Mouse (Mus musculus) embryonic facial prominence, embryonic 10.5 days (tissue): Measurements from ENCODE around the gene Bcl11b. TPM values are rescaled to one million over a fixed set of nuclear protein-coding genes. Genes with fewer than 3 reads are reported as not detected.
A peak's percentile ranks its signal among the peaks of the same experiment; 100 is the strongest.

Source experiments
- DNase-seq: peaks from one replicate; pipeline ENCODE4 v3.0.0-alpha.2; 2017; ENCODE audit warnings: low spot score
- H3K27ac ChIP-seq: fragments of 300-500 bp; sonication (generic); replicated peaks from 2 replicates; pipeline ENCODE4 v1.5.1; 2016; ENCODE audit warnings: mild to moderate bottlenecking
- H3K27me3 ChIP-seq: fragments of 300-500 bp; sonication (generic); replicated peaks from 2 replicates; pipeline ENCODE4 v1.6.1; 2016; ENCODE audit warnings: low read depth, mild to moderate bottlenecking; ENCODE audit not compliant: poor library complexity, severe bottlenecking
- H3K36me3 ChIP-seq: fragments of 300-500 bp; sonication (generic); replicated peaks from 2 replicates; pipeline ENCODE4 v1.6.1; 2016; ENCODE audit warnings: mild to moderate bottlenecking, moderate library complexity
- H3K4me1 ChIP-seq: fragments of 300-500 bp; sonication (generic); 2 replicates; pipeline ENCODE4 v1.6.1; 2016
- H3K4me3 ChIP-seq: fragments of 300-500 bp; sonication (generic); 2 replicates; pipeline ENCODE4 v1.5.1; 2016; ENCODE audit warnings: mild to moderate bottlenecking, moderate library complexity
- H3K9me3 ChIP-seq: fragments of 300-500 bp; sonication (generic); 2 replicates; pipeline ENCODE4 v1.6.1; 2016; ENCODE audit warnings: mild to moderate bottlenecking
- WGBS: fragments of 180-500 bp; shearing (Covaris S2); methylation state at CpG from one replicate; pipeline ENCODE4 v1.1.7; 2016; 5-methylcytosine and 5-hydroxymethylcytosine counted together
- polyA plus RNA-seq: library from polyadenylated mRNA; unstranded; fragments of >200 nt; fragmentation: Nextera tagmentation; extraction: Ambion mirVana; gene quantifications from 2 replicates; pipeline ENCODE4 v1.2.1, GENCODE M21; 2016

Gene Bcl11b
- polyA plus RNA-seq, 1 experiment from 2014 or later, result 10.4 TPM

GRCm38 (mm10) chr12:107939177-107939576 is 64.2 kb downstream of the Bcl11b start:
- no peaks in the 10 kb centered on the region for H3K27me3 ChIP-seq

DNA sequence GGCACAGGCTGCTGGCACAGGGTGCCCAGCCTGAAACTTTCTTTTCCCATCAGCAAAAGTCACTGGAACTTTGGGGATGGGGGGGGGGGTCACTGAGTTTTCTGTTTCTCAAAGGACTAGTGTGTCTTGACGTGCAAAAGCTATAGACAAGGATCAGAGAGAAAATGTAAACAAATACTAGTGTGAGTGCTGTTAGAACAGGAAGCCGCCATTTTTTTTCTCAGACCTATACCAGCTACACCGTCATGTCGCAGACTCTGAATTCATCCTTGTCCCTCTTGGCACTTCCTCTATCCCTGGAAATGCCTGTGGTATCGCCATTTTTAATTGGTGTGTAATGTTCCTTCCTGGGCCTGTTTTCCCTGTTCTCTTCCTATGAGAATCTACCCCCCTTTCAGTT is 66.4 kb downstream of the Bcl11b start:
- H3K9me3 ChIP-seq, result no peaks in the 10 kb centered on the region
- H3K4me1 ChIP-seq, result peaks cover 61% of the 10 kb centered on the region
- DNase-seq, result no peak
- no peak overlapping the region for H3K27ac ChIP-seq
- H3K4me3 ChIP-seq, result no peak overlapping the region
- no peaks in the 10 kb centered on the region for H3K27me3 ChIP-seq
- WGBS, result 81% methylated on average over 5 of the region's 5 CpGs
- H3K36me3 ChIP-seq, result peaks cover 29% of the 10 kb centered on the region

More at GRCm38 (mm10) chr12:107939177-107939576, 64.2 kb downstream of the Bcl11b start:
- Histone ChIP-seq H3K9me3 (no peaks in the 10 kb centered on the region), H3K36me3 (peaks cover 45% of the 10 kb centered on the region), H3K27ac (no peak overlapping the region), H3K4me1 (peaks cover 47% of the 10 kb centered on the region), H3K4me3 (no peak overlapping the region)
- DNase-seq, result no peak
- WGBS, result 74% methylated on average over 4 of the region's 4 CpGs

DNA sequence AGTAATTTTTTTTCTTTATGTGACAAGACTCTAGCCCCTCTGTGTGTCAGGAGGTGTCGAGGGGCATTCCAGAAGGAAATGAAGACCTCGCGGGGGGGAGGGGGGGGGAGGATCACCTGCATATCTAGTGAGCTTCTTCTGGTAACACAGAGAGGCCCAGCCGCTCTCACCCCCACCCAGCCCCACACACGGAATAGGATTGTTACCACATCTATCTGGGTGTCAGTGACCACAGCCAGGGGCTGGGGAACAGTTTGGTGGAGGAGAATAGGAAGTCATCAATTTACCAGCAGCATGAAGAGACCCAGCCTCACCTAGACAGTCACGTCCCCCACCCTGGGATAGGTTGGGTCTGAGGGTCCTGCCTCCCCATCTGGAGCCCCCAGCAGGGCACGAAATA is 67.0 kb downstream of the Bcl11b start:
- Histone ChIP-seq H3K4me1 (peaks cover 67% of the 10 kb centered on the region), H3K4me3 (no peak overlapping the region), H3K27ac (no peak overlapping the region), H3K9me3 (no peaks in the 10 kb centered on the region), H3K36me3 (peaks cover 23% of the 10 kb centered on the region), H3K27me3 (no peaks in the 10 kb centered on the region)
- 88% methylated on average over 7 of the region's 7 CpGs for whole genome bisulfite sequencing
- DNase-seq, result no peak

DNA sequence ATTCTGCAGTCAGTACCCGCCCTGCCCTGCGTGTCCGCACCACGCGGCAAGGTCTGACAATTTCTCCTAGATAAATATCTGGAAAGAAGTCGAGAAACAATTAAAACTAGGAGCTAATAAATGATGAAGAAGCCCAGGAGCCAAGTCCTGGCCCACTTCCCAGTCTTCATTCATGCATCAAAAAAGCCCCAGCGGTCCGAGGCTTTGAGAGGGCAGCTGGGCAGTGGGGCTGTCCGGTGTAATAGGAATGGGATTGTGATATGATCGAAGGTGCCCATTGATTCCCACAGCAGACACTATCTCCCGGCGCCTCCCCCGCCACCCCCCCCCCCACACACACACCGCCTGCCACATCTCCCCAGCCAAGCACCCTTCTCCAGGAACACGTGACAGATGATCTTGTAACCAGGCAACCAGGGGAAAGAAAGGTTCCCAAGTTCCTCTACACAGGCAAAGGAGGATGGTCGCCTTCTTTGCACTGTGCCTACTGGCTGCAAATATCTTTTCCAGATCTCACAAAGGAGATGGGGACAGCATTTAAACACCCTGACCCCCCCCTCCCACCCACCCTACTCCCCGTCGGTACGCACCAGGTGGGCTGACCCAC is 68.5 kb downstream of the Bcl11b start:
- H3K4me1 ChIP-seq, result peaks cover 82% of the 10 kb centered on the region
- no peak overlapping the region for H3K27ac ChIP-seq

DNA sequence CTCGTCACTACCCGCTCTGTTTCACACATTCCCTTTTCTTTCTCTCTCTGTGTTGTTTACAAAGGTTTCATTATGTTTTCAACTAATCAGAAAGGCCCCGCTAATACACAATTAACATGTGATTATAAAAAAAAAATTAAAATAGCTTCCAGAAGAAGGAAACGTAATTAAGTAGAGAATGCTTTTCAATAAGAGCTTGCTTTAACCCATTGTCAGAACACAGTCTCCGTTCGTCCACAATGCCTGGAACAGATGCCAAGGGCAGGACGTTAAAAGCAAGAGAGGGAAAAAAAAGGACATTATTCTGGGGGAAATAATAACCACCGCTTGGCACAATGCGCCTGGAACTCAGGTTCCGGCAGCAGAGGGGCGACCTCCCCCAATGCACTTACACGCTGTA is 71.3 kb downstream of the Bcl11b start:
- no peak overlapping the region for H3K27ac ChIP-seq
- H3K27me3 ChIP-seq, result no peaks in the 10 kb centered on the region
- 71% methylated on average over 12 of the region's 12 CpGs for WGBS
- H3K4me1 ChIP-seq, result peaks cover 92% of the 10 kb centered on the region
- no peaks in the 10 kb centered on the region for H3K9me3 ChIP-seq
- no peak overlapping the region for H3K4me3 ChIP-seq
- no peak for DNase-seq
- peaks cover 13% of the 10 kb centered on the region for H3K36me3 ChIP-seq

More for the DNA sequence above, 68.5 kb downstream of the Bcl11b start:
- no peaks in the 10 kb centered on the region for H3K27me3 ChIP-seq
- no peaks in the 10 kb centered on the region for H3K9me3 ChIP-seq
- 90% methylated on average over 19 of the region's 19 CpGs for WGBS
- DNase-seq, result no peak
- no peak overlapping the region for H3K4me3 ChIP-seq
- H3K36me3 ChIP-seq, result peaks cover 14% of the 10 kb centered on the region

- H3K27me3 ChIP-seq, result no peaks in the 10 kb centered on the region
- 78% methylated on average over 5 of the region's 5 CpGs for WGBS
- H3K36me3 ChIP-seq, result peaks cover 20% of the 10 kb centered on the region
- H3K4me3 ChIP-seq, result no peak overlapping the region
- DNase-seq, result no peak
- H3K4me1 ChIP-seq, result peaks cover 86% of the 10 kb centered on the region
- no peaks in the 10 kb centered on the region for H3K9me3 ChIP-seq
- no peak overlapping the region for H3K27ac ChIP-seq
These were observed 71.9 kb downstream of the Bcl11b start for GRCm38 (mm10) chr12:107931476-107931875.

DNA sequence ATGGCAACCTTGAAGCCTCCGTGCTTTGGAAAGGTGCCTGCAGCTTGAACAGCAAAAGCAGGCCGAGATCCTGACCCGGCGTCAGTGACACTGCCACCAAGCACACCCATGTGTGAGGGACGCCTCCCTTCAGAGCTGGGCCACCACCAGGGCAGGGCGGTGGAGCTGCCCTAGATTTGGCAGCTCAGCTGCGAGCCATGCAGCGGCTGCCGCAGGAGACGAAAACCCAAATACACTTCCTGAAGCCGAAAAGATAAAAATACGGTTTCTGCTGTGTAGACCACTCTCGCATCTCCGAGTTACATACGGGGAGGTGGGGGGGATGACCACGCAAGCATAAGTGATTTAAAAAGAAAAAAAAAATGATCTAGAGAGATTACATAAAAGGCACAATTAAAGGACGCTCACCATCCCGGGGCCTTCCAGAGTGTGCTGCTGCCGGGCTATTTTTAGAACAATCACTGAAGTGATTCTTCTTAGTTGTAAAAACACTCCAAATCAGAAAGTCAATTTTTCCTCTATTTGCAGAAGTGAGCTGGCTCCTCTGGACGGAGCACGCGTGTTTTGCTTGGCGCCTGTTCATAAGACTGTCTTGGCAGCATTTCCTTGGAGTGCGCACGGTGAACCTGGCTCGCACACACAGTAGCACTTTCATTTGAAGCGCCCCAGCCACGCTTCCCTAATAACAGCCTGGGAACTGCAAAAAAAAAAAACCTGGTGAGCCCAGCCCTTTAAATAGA is 72.6 kb downstream of the Bcl11b start:
- WGBS, result 72% methylated on average over 28 of the region's 28 CpGs
- H3K9me3 ChIP-seq, result no peaks in the 10 kb centered on the region
- H3K27me3 ChIP-seq, result no peaks in the 10 kb centered on the region
- H3K36me3 ChIP-seq, result peaks cover 21% of the 10 kb centered on the region
- DNase-seq, result no peak
- peak overlapping the region; percentile 2; the same call in 1 of the 2 replicates for H3K27ac ChIP-seq
- peaks cover 88% of the 10 kb centered on the region for H3K4me1 ChIP-seq
- H3K4me3 ChIP-seq, result no peak overlapping the region

DNA sequence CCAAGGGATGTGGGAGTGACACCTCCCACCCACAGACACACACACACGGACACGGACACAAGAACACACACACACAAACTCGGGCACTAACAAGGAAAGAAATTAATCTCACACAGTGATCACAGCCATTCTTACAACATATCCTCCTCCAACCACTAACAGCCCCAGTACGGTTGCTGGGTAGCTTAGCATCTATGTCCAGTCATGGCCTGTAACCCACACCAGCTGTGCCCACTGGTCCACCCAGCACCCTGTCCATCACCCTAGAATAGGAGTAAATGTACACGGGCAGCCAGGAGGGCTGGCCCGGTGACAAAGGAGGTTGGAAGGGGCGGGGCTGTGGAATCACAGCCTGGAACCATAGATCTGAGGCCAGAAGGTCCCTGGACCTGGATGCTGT is 74.5 kb downstream of the Bcl11b start:
- Histone ChIP-seq H3K27me3 (no peaks in the 10 kb centered on the region), H3K27ac (no peak overlapping the region), H3K9me3 (no peaks in the 10 kb centered on the region), H3K36me3 (peaks cover 17% of the 10 kb centered on the region), H3K4me3 (no peak overlapping the region), H3K4me1 (peaks cover 86% of the 10 kb centered on the region)
- no peak for DNase-seq
- WGBS, result 84% methylated on average over 7 of the region's 7 CpGs

DNA sequence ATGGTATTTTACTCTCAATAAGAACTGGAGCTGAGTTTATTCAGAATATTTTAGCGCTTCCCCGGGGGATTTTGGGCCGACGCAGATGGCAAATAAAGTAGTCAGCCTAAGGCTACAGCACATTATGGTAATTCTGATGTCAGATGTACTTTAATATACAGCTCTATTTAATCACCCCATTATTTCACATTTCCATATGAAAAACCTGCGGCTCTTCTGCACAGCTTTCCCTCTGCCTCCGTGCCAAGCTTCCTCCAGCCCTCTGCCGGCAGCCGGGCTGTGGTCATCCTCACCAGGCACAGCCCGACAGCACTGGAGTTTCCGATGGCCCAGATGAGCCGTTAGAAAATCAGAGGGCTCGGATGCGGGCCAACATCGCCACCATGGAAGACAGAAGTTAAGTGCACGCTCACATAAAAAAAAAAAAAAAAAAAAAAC is 74.9 kb downstream of the Bcl11b start:
- Histone ChIP-seq H3K4me3 (no peak overlapping the region), H3K9me3 (no peaks in the 10 kb centered on the region), H3K4me1 (peaks cover 86% of the 10 kb centered on the region), H3K36me3 (peaks cover 17% of the 10 kb centered on the region), H3K27me3 (no peaks in the 10 kb centered on the region), H3K27ac (no peak overlapping the region)
- DNase-seq, result no peak
- WGBS, result 84% methylated on average over 15 of the region's 15 CpGs

- Histone ChIP-seq H3K27ac (peak overlapping the region; percentile 40), H3K4me1 (peaks cover 86% of the 10 kb centered on the region)
- DNase-seq, result no peak
These were observed 75.4 kb downstream of the Bcl11b start for GRCm38 (mm10) chr12:107927961-107928431.

GRCm38 (mm10) chr12:107926074-107926855 is 77.1 kb downstream of the Bcl11b start:
- Histone ChIP-seq H3K9me3 (no peaks in the 10 kb centered on the region), H3K4me3 (no peak overlapping the region), H3K27me3 (no peaks in the 10 kb centered on the region), H3K4me1 (peaks cover 81% of the 10 kb centered on the region), H3K27ac (no peak overlapping the region), H3K36me3 (peaks cover 19% of the 10 kb centered on the region)
- no peak for DNase-seq
- WGBS, result 91% methylated on average over 22 of the region's 22 CpGs

More at GRCm38 (mm10) chr12:107927961-107928431, 75.4 kb downstream of the Bcl11b start:
- H3K4me3 ChIP-seq, result no peak overlapping the region
- H3K27me3 ChIP-seq, result no peaks in the 10 kb centered on the region
- H3K36me3 ChIP-seq, result peaks cover 17% of the 10 kb centered on the region
- H3K9me3 ChIP-seq, result no peaks in the 10 kb centered on the region
- WGBS, result 74% methylated on average over 10 of the region's 10 CpGs

- Histone ChIP-seq H3K4me1 (peaks cover 78% of the 10 kb centered on the region), H3K36me3 (peaks cover 19% of the 10 kb centered on the region), H3K27ac (0 out of 2 replicates have a peak overlapping the region, but pooled peaks have one; percentile 10), H3K27me3 (no peaks in the 10 kb centered on the region), H3K4me3 (no peak overlapping the region), H3K9me3 (no peaks in the 10 kb centered on the region)
- 90% methylated on average over 4 of the region's 4 CpGs for WGBS
- DNase-seq, result no peak
These were observed 78.7 kb downstream of the Bcl11b start for GRCm38 (mm10) chr12:107924696-107925095.
